Mouse (Mus musculus): ENCODE measurements around the gene Ms4a2.

The Ms4a2 gene

GRCm38 (mm10) chr19:11574965-11575364 lies 48.6 kb downstream of the Ms4a2 start:
- DNase-seq, result no peak

Measured in lung, adult 18-20 months (tissue).